Mouse (Mus musculus): Measurements from ENCODE around the gene Vars2. TPM values are rescaled to one million over a fixed set of nuclear protein-coding genes. Genes with fewer than 3 reads are reported as not detected.

The Vars2 gene
- 46.5 and 99.2 TPM in 2 replicates for polyA plus RNA-seq (2012; ENCODE audit: low replicate concordance)

DNA sequence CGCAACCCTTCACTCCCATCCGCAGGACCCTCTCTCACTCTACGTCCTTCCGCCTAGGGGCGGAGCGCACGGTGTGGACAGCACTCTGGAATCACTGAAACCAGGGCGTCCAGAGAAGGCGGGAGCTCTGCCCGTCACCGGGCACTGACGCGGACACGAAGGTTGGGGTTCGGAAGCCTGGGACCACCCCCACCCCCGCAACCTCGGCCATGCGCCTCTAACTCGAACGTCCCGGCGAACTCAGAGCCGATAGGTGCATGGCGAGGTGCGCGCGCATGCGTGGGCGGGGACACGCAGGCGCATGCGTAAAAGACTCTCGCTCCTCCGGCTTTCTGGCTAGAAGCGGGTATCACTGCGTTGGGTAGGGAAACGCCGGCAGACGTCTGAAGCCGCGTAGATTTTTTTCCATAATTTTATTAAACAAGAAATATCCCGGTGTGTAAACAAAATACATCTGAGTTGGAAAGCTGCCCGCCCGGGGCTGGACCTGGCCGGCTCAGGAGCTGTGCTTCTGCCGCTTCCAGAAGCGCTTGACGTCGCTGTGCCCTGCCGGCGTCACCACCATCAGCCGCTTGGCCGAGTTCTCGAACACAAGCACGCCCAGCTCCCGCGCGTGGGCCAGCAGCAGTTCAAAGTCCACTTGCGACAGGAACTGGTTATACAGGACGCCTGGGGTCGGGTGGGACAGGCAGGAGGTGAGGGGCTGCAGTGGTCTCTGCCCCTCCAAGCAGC, at the start of gene Vars2:
Vars2 (minus strand) TSS at position 259 of the 732 bp plus-strand sequence.

DNA sequence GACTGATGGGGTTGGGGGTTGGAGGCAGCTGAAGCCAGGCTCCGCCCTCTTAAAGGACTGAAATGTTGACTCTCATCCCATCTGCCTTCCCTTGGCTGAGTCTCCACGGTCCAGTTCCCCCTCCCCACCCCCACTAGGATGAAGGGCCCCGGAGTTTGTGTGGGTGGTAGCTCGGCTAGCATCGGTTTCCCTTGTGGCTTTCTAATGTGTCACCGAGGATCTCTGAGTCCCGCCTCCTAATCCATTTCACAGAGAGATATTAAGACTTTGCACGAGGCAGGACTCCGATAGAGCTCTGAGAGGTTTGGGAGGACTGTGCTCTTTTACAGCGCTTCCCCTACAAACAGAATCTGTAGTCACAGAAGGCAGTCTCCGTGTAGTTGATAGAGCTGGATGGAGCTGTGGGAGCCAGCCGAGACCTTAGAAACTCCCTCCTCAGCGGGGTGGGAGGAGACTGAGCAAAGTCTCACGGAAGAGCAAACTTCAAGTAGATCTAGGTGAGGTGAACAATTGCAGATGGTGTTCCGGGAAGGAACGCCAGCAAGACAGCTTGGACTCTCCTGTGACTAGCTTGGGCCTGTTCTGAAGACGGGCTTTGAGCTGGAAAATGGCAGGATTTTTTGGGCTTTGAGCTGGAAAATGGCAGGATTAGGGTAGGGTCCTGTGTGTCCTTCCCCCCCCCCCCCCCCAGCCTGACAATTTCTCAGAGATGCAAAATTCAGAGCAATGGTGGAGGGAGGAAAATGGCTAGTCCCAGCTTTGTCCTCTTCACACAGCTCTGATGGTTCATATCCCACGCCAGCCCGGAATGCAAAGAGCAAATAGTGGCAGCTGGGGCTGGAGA, 37.5 kb upstream of the Vars2 start, which contains the start of gene Ddr1:
Ddr1 (minus strand) TSS at position 1 of the 844 bp plus-strand sequence.

DNA sequence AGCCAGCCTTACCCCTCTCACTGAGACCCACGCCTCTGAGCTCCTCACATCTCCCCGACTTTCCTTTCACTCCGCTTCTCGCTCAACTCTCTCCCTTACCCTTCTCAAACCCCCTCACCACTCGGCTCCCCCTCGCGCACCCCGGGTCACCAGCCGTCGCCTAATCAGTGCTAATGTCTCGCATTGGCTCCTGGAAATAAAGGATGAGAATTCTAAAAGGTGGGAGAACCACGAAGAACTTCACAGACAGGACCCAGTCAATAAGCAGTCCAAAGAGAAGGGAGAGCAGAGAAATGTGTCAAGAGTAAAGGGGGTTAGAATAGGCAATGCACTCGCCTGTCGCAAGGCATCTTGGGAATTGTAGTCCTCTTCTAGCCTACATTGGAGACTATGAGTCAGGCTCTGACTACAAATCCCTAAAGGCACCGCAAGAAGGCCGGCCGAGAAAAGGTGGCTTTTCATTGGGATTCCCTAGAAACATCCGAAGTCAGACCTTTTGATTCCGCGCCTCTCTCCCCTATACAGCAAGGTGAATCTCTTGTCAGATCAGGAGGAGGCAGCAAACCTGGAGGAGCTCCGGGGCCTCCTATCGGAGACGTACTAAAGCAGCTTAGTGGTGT, 6.1 kb upstream of the Vars2 start, which contains the start of gene Gtf2h4:
Gtf2h4 (minus strand) TSS at position 324 of the 620 bp plus-strand sequence.

DNA sequence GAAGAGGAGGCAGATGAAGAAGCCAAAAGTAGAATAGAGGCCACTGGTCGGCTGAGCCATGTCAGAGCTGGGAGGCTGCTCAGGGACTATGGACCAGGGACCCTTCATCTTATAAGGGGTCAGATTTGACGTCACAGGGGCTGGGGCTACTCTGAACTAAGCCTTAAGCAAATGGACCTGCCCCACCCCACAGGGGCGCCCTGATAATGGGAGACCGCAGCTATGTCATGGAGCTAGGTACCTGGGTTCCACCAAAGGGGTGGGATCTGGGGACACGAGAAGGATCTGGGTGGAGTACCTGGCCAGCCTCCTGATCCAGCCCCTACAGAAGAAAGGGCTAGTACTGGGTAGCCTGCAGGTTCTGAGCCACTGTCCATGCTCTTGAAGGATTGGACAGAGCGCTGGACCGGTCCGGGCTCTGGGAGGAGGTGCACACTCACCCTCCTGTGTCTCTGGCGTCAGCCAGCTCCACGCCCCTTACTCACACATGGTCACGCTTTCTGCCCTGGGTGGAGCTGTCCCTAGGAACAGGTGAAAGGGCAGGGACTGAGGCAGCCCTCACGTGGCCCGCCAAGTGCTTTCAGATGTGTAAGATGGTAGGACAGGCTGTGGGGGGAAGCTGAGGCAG, 23.7 kb downstream of the Vars2 start, which contains the start of gene Mucl3:
Mucl3 (minus strand) TSS at position 87 of the 628 bp plus-strand sequence.

DNA sequence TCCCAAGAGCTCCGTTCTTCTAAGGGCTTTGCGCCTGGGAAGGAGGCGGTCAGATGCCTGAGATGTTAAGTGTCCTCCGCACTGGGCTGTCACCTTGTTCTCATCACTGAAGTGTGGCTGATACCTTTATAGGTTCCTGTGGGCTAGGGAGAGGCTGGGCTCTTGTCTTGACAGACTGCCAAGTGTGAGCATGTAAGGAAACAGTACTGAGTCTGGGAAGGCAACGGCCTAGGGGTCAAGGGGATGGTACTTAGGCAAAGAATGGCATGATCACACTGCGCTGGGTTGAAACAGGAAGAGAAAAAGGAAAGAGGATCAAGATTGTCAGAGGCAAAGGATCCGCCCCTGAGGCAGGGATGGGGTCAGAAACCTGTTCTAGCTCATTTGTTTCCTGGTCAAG, 40.9 kb downstream of the Vars2 start, which contains the start of gene Gm9573:
Gm9573 (minus strand) TSS at position 101 of the 400 bp plus-strand sequence.

Other genes starting within 250 kb of the Vars2 start
- 245 and 559 TPM in 2 replicates for gene H2-Q6, start 242.7 kb downstream of the Vars2 start, polyA plus RNA-seq (2012; ENCODE audit: low replicate concordance)
- gene H2-Q7, start 228.4 kb downstream of the Vars2 start, polyA plus RNA-seq (2012; ENCODE audit: low replicate concordance), result 90.4 and 146 TPM in 2 replicates
- gene H2-Q10, start 197.5 kb downstream of the Vars2 start, polyA plus RNA-seq (2012; ENCODE audit: low replicate concordance), result 8.2 and 27.0 TPM in 2 replicates
- not detected in 2 replicates for gene Pou5f1, start 161.6 kb downstream of the Vars2 start, polyA plus RNA-seq (2012; ENCODE audit: low replicate concordance)
- 21.6 and 39.6 TPM in 2 replicates for gene Tcf19, start 150.8 kb downstream of the Vars2 start, polyA plus RNA-seq (2012; ENCODE audit: low replicate concordance)
- 6.7 and 8.3 TPM in 2 replicates for gene Cchcr1, start 150.5 kb downstream of the Vars2 start, polyA plus RNA-seq (2012; ENCODE audit: low replicate concordance)
- gene Psors1c2, start 134.4 kb downstream of the Vars2 start, polyA plus RNA-seq (2012; ENCODE audit: low replicate concordance), result not detected in 2 replicates
- 0.04 and 0.15 TPM in 2 replicates for gene Cdsn, start 115.5 kb downstream of the Vars2 start, polyA plus RNA-seq (2012; ENCODE audit: low replicate concordance)
- gene 2300002M23Rik, start 100.1 kb downstream of the Vars2 start, polyA plus RNA-seq (2012; ENCODE audit: low replicate concordance), result 0.59 TPM in 1 of 2 replicates, not detected in the other
- gene Sfta2, start 66.0 kb downstream of the Vars2 start, polyA plus RNA-seq (2012; ENCODE audit: low replicate concordance), result not detected in 2 replicates
- gene Gm9573, start 41.0 kb downstream of the Vars2 start, polyA plus RNA-seq (2012; ENCODE audit: low replicate concordance), result not detected in 2 replicates
- gene Mucl3, start 23.9 kb downstream of the Vars2 start, polyA plus RNA-seq (2012; ENCODE audit: low replicate concordance), result not detected in 2 replicates
- gene Gtf2h4, start 6.1 kb upstream of the Vars2 start, polyA plus RNA-seq (2012; ENCODE audit: low replicate concordance), result 8.3 and 11.4 TPM in 2 replicates
- 16.9 and 62.8 TPM in 2 replicates for gene Ddr1, start 37.0 kb upstream of the Vars2 start, polyA plus RNA-seq (2012; ENCODE audit: low replicate concordance)
- 8.4 and 14.3 TPM in 2 replicates for gene Ier3, start 154.1 kb upstream of the Vars2 start, polyA plus RNA-seq (2012; ENCODE audit: low replicate concordance)
- 36.3 and 38.3 TPM in 2 replicates for gene Flot1, start 155.6 kb upstream of the Vars2 start, polyA plus RNA-seq (2012; ENCODE audit: low replicate concordance)
- gene Tubb5, start 170.7 kb upstream of the Vars2 start, polyA plus RNA-seq (2012; ENCODE audit: low replicate concordance), result 31.4 and 191 TPM in 2 replicates
- 12.5 and 21.7 TPM in 2 replicates for gene Mdc1, start 173.9 kb upstream of the Vars2 start, polyA plus RNA-seq (2012; ENCODE audit: low replicate concordance)
- 23.3 and 52.1 TPM in 2 replicates for gene Nrm, start 193.7 kb upstream of the Vars2 start, polyA plus RNA-seq (2012; ENCODE audit: low replicate concordance)
- gene Ppp1r18, start 198.0 kb upstream of the Vars2 start, polyA plus RNA-seq (2012; ENCODE audit: low replicate concordance), result 342 and 589 TPM in 2 replicates
- 46.8 and 73.3 TPM in 2 replicates for gene Dhx16, start 212.2 kb upstream of the Vars2 start, polyA plus RNA-seq (2012; ENCODE audit: low replicate concordance)
- 119 and 299 TPM in 2 replicates for gene 2310061I04Rik, start 229.8 kb upstream of the Vars2 start, polyA plus RNA-seq (2012; ENCODE audit: low replicate concordance)
- gene Atat1, start 242.5 kb upstream of the Vars2 start, polyA plus RNA-seq (2012; ENCODE audit: low replicate concordance), result 39.1 and 85.8 TPM in 2 replicates
- 4.0 and 5.1 TPM in 2 replicates for gene Mrps18b, start 248.8 kb upstream of the Vars2 start, polyA plus RNA-seq (2012; ENCODE audit: low replicate concordance)
- 36.3 and 53.1 TPM in 2 replicates for gene Ppp1r10, start 248.8 kb upstream of the Vars2 start, polyA plus RNA-seq (2012; ENCODE audit: low replicate concordance)

Measured in hematopoietic multipotent progenitor cell, adult 10-12 weeks (in vitro differentiated cells).